Mouse (Mus musculus) 3134 (cell line): ENCODE results near the gene 2010106E10Rik.

ENCODE experiments used
- DNase-seq: peaks from one replicate; pipeline ENCODE4 v3.0.0-alpha.2; 2011; ENCODE audit warnings: low spot score; ENCODE audit not compliant: insufficient read length; ENCODE audit errors: extremely low read depth

Gene 2010106E10Rik

GRCm38 (mm10) chrX:112494974-112495373 is at the start of gene 2010106E10Rik:
2010106E10Rik (plus strand) TSS chrX:112495274.
- no peak for DNase-seq

GRCm38 (mm10) chrX:112505651-112506050 is 10.6 kb downstream of the 2010106E10Rik start:
- no peak for DNase-seq

- DNase-seq = peak; percentile 1
These were observed 29.7 kb downstream of the 2010106E10Rik start for GRCm38 (mm10) chrX:112524755-112525154.

- no peak for DNase-seq
These were observed 48.0 kb downstream of the 2010106E10Rik start for GRCm38 (mm10) chrX:112543115-112543514.

- DNase-seq = no peak
These were observed 72.6 kb downstream of the 2010106E10Rik start for GRCm38 (mm10) chrX:112567716-112568115.

- DNase-seq = no peak
These were observed 105.6 kb downstream of the 2010106E10Rik start, which contains the start of gene Zfp711 for GRCm38 (mm10) chrX:112600511-112601305. Zfp711 (plus strand) TSS chrX:112600526.

- no peak for DNase-seq
These were observed 106.4 kb downstream of the 2010106E10Rik start for GRCm38 (mm10) chrX:112601306-112602120.
